Comparison of ENCODE assay signal across 13 mouse cellular contexts in genomic region chr4:140854455-140854864, GRCm38 (mm10). TPM values are rescaled to one million over a fixed set of nuclear protein-coding genes. Genes with fewer than 3 reads are reported as not detected.
DNase-seq lines count a peak whose midpoint lies in the region; ATAC-seq lines count a peak whose summit lies in the region.
"Had no signal": no experiment of that assay in that cellular context is flagged by ENCODE, and none has a peak within 500 bp of the region (broad histone marks: within the 10 kb centered on the region; RNA-seq: fewer than 3 reads in every experiment).

No protein-coding gene starts in this region.

- peak; percentile 70 for DNase-seq in adrenal gland, adult (ENCODE audit: inconsistent age in 2 of 2, low spot score in 1 of 2)
- no peak for DNase-seq in adrenal gland, postnatal 4 days (ENCODE audit: low spot score in 2 of 2)
- DNase-seq in kidney, adult 8-10 months = no peak
- peak; percentile 26 for DNase-seq in skeletal muscle tissue, adult 2 months (ENCODE audit: low read depth, low spot score)
- DNase-seq in frontal cortex, postnatal 36 days (ENCODE audit: low spot score in 2 of 2) = no peak
- DNase-seq in right cerebral cortex, adult 18-20 months = no peak

- H3K27ac ChIP-seq in kidney, embryonic 15.5 days = no peak overlapping the region
- no peak overlapping the region for H3K27ac ChIP-seq in intestine, embryonic 16.5 days (ENCODE audit: low read length)
- H3K27ac ChIP-seq: embryonic facial prominence, embryonic 12.5 days; hindbrain, embryonic 14.5 days; macrophage; neural tube, embryonic 13.5 days had no signal

- no peak overlapping the region for H3K4me3 ChIP-seq in kidney, embryonic 15.5 days (replicated peaks)
- H3K4me3 ChIP-seq in intestine, embryonic 16.5 days (ENCODE audit: low read length) = no peak overlapping the region
- H3K4me3 ChIP-seq: embryonic facial prominence, embryonic 12.5 days; neural tube, embryonic 13.5 days had no signal

- H3K27me3 ChIP-seq in kidney, embryonic 15.5 days = no peaks in the 10 kb centered on the region
- no peaks in the 10 kb centered on the region for H3K27me3 ChIP-seq in intestine, embryonic 16.5 days (replicated peaks; ENCODE audit: control insufficient read depth, insufficient read depth, low read length)
- H3K27me3 ChIP-seq: embryonic facial prominence, embryonic 12.5 days; neural tube, embryonic 13.5 days had no signal

- peak; percentile 49 for ATAC-seq in kidney, embryonic 15.5 days (replicated peaks; ENCODE audit: low FRiP score)
- ATAC-seq in intestine, embryonic 16.5 days = peak; percentile 76

- WGBS in kidney, embryonic 15.5 days = 57% methylated on average over 10 of the region's 10 CpGs
- WGBS in intestine, embryonic 16.5 days = 42% methylated on average over 10 of the region's 10 CpGs

- no peaks in the 10 kb centered on the region for H3K9me3 ChIP-seq in kidney, embryonic 15.5 days (replicated peaks)
- no peaks in the 10 kb centered on the region for H3K9me3 ChIP-seq in intestine, embryonic 16.5 days (ENCODE audit: control insufficient read depth, low read length)
- H3K9me3 ChIP-seq: embryonic facial prominence, embryonic 12.5 days; neural tube, embryonic 13.5 days had no signal

- H3K4me2 ChIP-seq in kidney, embryonic 15.5 days = no peak overlapping the region
- no peak overlapping the region for H3K4me2 ChIP-seq in intestine, embryonic 16.5 days (ENCODE audit: low read depth, low read length)
- H3K4me2 ChIP-seq: embryonic facial prominence, embryonic 12.5 days; hindbrain, embryonic 14.5 days; neural tube, embryonic 13.5 days had no signal

- H3K4me1 ChIP-seq in kidney, embryonic 15.5 days = peaks cover 13% of the 10 kb centered on the region
- H3K4me1 ChIP-seq in intestine, embryonic 16.5 days (ENCODE audit: control insufficient read depth, insufficient read depth, low read length) = no peaks in the 10 kb centered on the region
- H3K4me1 ChIP-seq: embryonic facial prominence, embryonic 12.5 days had no signal

- no peak overlapping the region for H3K9ac ChIP-seq in kidney, embryonic 15.5 days
- no peak overlapping the region for H3K9ac ChIP-seq in intestine, embryonic 16.5 days (ENCODE audit: low read depth, low read length)
- H3K9ac ChIP-seq: embryonic facial prominence, embryonic 12.5 days; hindbrain, embryonic 14.5 days; neural tube, embryonic 13.5 days had no signal

- no peaks in the 10 kb centered on the region for H3K36me3 ChIP-seq in kidney, embryonic 15.5 days
- H3K36me3 ChIP-seq in intestine, embryonic 16.5 days (ENCODE audit: control insufficient read depth, insufficient read depth, low read length) = no peaks in the 10 kb centered on the region
- H3K36me3 ChIP-seq: embryonic facial prominence, embryonic 12.5 days; neural tube, embryonic 13.5 days had no signal

RNA-seq across cellular contexts. Expression of gene Padi1, which starts 8.9 kb away (rescaled TPM):
- not detected for total RNA-seq in adrenal gland, postnatal 4 days (2021)
- polyA plus RNA-seq in kidney, embryonic 15.5 days (2015; fragmentation: Nextera tagmentation; extraction: Ambion mirVana) = 0.21 and 0.26 TPM in 2 replicates
- polyA plus RNA-seq in intestine, embryonic 16.5 days (2015; fragmentation: Nextera tagmentation; extraction: Ambion mirVana) = 0.28 and 0.43 TPM in 2 replicates
- total RNA-seq: gastrocnemius, postnatal 4 days had no signal
- polyA plus RNA-seq: hindbrain, embryonic 14.5 days; macrophage had no signal

RNA-seq across cellular contexts. Expression of gene Padi3, which starts 44.0 kb away (rescaled TPM):
- not detected for total RNA-seq in adrenal gland, postnatal 4 days (2021)
- polyA plus RNA-seq in kidney, embryonic 15.5 days (2015; fragmentation: Nextera tagmentation; extraction: Ambion mirVana) = 0.05 and 0.08 TPM in 2 replicates
- polyA plus RNA-seq in intestine, embryonic 16.5 days (2015; fragmentation: Nextera tagmentation; extraction: Ambion mirVana) = 0.51 and 0.56 TPM in 2 replicates
- polyA plus RNA-seq: hindbrain, embryonic 14.5 days; neural tube, embryonic 13.5 days had no signal

RNA-seq across cellular contexts. Expression of gene Padi2, which starts 51.7 kb away (rescaled TPM):
- total RNA-seq in adrenal gland, postnatal 4 days (2021) = 1 to 10 TPM; 6.7 to 9.5 TPM
- 18.7 and 21.4 TPM in 2 replicates for polyA plus RNA-seq in kidney, embryonic 15.5 days (2015; fragmentation: Nextera tagmentation; extraction: Ambion mirVana)
- 3.0 and 3.5 TPM in 2 replicates for polyA plus RNA-seq in intestine, embryonic 16.5 days (2015; fragmentation: Nextera tagmentation; extraction: Ambion mirVana)

Comparison
In these comparisons a context has a peak if more than half of its experiments do, and no peak if none do; other contexts are left out.
1. DNase-seq: peak in adrenal gland, adult (2 of 2) and skeletal muscle tissue, adult 2 months (single experiment); none in adrenal gland, postnatal 4 days (0 of 2), kidney, adult 8-10 months (0 of 2), frontal cortex, postnatal 36 days (0 of 2) and right cerebral cortex, adult 18-20 months (single experiment).